Mouse (Mus musculus) layer of hippocampus, postnatal 25 days (tissue): ENCODE results near the gene Hcn2. TPM values are rescaled to one million over a fixed set of nuclear protein-coding genes. Genes with fewer than 3 reads are reported as not detected.

Experiments
- DNase-seq, 2 experiments: peaks; one replicate each; pipeline ENCODE4 v3.0.0; 2022; ENCODE audit warnings: mixed read lengths in 2 of 2, low spot score in 1 of 2; ENCODE audit errors: extremely low spot score in 1 of 2
- total RNA-seq, 2 experiments: library from RNA; stranded (reverse); gene quantifications; 2 replicates each; pipeline ENCODE4 v1.2.3; 2021

Hcn2 gene
- total RNA-seq = 100 to 1,000 TPM; 108 to 110 TPM

- no peak for DNase-seq
These were observed at the start of gene Hcn2 for GRCm38 (mm10) chr10:79716254-79716987. TSS of gene Hcn2 (plus strand) at chr10:79716634.

DNA sequence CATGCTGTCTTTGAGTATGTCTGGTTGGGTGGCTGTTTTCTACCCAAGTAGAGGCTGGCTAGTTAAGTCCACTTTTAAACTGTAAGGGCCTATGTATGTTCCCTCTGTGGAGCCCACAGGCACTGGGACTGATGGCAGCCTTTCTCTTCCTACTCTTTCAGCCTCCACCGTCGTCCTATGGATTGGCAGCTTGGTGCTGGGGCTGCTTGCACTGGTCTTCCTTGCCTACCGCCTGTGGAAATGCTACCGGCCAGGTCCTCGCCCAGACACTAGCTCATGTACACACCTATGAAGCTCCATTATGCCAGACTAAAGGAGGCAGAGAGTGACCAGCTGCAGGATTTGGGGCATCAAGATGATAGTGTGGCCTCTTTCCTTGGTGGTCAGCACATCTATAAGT lies 48.4 kb upstream of the Hcn2 start:
- no peak for DNase-seq

DNA sequence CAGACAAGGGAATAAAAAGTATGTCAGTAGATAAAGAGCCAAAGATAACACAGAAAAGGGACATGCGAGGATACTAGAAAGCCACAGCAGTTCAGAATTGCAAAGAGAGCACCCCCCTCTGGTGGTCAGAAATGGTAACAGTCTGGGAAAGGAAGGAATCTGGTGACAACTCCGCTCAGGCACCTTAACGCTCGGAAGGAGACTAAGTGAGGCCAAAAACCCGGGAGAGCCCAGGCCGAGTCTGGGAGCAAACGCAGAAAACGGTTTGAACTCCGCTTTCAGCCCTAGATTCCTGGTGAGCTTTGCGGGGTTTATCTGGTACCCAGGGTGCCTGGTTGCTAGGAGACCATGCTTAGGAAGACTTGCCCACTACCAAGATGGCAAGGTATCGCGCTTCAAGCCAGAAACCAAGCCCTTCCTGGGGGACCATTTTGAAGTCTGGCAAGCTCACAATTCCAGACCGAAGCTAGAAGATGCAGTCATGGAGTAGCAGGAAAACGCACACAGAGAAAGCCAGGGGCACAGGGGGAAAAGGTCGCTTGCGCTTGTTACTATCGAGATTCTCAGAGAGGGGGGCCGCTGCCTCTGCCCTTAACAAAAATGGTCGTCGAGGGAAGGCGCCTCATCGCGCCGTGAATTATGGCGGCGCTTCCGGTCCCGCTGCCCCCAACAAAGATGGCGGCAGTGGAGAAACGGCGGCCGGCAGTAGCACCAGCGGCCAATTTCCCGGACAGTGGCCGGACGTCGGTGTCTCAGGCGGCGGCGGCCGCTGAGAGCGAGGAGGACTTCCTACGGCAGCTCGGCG lies 47.5 kb upstream of the Hcn2 start, which contains the start of gene Tpgs1:
TSS of gene Tpgs1 (plus strand) at position 599 of the 805 bp plus-strand sequence.
- peak; percentile 82 to 95 for DNase-seq

GRCm38 (mm10) chr10:79669576-79670057 lies 46.8 kb upstream of the Hcn2 start:
- peak; percentile 72 to 85 for DNase-seq

GRCm38 (mm10) chr10:79670071-79670888 lies 46.2 kb upstream of the Hcn2 start:
- no peak for DNase-seq

DNA sequence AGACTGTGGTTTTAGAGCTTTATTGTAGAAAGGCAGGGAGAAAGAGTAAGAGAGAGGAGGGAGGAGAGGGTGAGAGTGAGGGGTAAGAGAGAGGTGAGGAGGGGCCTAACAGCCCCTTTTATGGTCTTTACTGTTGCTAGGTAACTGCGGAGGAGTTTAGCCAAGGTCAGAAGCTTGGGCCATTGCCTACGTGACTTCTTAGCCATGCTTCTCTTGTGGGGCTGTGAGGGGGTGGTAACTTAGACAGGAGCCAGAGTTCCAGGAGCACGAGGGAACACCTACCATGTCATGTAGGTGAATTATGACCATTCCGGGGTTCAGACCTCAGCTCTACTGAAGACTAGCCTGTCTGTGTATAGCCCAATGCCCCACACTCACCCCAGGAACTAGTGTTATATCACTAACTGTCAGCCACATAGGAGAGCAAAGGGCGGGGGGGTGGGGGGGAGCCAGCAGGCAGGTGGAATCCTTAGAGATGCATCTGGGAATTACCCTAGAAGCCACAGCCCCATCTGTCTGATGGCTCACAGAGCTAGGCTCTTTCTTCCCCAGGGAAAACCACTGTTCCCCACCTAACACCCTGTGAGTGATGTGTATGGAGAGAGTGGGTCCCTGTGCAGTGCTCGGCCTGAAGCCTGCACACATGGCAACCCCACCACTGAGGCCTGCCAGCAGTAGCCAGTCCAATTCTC lies 44.9 kb upstream of the Hcn2 start:
- DNase-seq = no peak

DNA sequence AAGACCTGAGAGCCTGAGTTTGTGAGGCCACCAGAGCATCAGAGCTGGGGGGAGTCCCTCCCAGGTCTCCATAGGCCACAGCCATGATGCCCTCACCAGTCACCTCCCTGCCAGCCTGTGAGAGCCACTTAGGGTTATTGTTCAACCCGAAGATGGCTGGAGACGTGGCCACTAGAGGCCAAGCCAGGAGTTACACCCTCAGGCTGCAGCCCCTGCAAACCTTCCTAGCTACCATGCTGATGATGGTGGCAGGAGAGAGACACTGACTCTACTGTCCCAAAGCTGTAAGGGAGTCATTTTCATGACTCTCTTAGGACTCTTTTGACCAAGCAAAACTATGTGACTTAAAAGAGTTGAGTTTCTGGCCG lies 44.4 kb upstream of the Hcn2 start:
- DNase-seq = no peak

DNA sequence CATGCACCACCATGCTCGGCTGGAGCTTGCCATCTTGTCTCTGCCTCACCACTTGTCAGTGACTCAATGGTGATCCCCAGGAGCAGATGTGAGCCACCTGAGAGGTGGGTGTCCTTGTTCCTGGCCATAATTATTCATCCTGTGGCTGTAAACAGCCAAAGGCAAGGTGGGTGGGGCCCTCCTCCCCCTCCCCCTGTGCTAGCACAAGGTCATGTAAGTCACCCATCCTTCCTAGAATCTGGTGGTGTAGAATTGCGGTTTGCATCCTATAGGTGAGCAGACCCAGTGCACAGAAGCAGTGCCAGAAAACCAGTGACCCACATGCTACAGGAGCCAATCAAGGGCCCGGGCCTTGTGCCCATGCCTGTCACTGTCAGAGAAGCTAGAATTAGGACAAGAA lies 43.4 kb upstream of the Hcn2 start:
- no peak for DNase-seq

- DNase-seq = no peak
These were observed 40.9 kb upstream of the Hcn2 start for GRCm38 (mm10) chr10:79675346-79676035.

DNA sequence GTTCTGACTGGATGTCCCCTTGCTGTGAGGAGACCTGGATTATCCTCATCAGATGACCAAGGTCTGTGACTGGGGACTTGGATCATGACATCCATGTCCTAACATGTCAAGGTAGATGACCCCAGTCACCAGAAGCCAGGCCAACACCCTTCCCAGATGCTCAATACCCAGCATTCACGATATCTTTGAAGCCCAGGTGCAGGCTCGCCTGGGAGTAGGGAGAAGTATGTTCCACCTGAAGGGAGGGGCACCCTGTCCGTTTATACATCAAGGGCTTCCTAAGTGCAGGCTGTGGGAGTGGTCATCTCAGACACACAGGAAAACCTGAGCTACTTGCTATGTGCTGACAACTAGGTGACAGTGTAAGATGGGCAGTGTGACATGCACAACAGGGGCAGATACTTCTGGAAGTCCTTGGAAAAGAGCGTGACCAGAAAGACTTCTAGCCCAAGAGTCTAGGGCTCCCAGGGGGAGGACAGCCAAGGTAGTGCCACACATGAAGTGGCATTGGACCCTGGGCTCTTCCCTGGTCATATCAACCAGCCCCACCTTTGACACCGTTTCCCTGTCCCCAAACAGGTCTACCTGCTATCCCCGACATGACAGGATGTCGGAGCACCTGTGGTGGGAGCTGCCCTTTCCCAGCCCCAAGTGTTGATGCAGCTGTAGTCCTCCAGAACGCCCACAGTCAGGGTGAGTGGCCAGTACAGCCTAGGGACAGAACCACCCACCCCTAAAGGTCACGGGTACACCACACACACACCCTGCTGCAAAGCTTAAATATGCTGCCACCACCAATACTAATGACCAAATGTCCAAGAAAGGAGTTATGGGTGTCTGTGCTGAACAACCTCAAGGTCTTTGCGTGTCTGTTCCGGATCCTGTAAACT lies 35.6 kb upstream of the Hcn2 start:
- no peak for DNase-seq

- DNase-seq = peak; percentile 97
These were observed 34.7 kb upstream of the Hcn2 start, which contains the start of gene Cdc34 for GRCm38 (mm10) chr10:79681591-79682245. TSS of gene Cdc34 (plus strand) at chr10:79682195.

DNA sequence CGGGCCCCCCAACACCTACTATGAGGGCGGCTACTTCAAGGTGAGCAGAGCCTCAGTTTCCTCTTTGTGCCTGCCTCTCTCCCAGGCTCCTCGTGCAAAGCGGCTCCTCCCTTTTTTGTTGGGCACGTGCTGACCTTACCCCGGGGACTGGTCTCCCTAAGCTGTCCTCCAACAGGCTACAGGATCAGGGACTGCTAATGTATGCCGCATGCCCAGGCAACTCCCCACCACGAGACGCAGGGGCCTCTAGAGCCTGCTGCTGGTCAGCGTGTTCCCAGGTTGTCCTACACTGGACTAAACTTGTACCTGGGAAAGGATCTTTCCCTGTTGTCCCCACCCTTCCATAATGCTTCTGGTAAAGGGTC lies 33.9 kb upstream of the Hcn2 start:
- no peak for DNase-seq

GRCm38 (mm10) chr10:79682916-79683582 lies 33.4 kb upstream of the Hcn2 start:
- peak in 1 of 2 experiments; percentile 61 for DNase-seq

DNA sequence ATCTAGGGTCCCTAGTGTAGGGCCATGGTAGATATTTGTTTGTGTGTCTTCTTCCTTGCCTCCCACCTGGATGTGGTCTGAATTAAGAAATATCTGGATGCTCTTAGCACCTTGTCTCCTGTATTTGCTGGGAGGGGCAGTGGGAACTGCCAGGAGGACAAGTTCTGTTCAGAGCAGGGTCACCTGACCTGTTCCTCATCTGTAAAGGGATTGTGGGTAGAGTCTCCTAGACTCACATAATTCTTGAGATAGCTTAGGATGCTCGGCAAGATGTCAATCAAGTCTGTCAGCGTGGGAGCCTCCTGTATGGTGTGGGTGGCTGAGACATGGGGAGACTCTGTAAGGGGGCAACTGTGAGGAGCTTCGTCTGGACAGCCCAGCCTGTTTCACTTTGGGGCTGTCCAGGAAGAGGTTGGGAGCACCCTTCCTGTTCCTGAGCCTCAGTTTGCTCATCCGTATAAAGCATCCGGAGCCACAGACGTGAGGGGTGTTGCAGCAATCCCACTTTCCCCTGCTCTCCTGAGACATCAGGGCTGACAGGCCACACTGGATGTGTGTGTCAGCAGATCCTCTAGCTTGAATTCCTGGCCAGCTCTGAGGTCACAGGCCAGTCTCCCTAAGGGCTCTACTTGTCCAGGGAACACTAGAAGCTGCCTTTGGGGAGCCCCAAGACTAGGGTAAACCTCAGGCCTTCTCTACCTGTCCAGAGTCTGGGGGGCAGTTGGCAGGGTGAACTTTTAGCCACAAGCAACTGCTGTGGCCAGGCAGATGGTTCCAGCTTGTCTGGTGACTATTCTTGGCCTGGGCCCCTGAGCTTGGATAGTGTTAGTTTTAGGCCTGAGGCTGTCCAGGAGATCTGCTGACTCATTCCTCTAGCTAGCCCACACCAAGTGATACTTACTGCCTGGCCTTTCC lies 32.5 kb upstream of the Hcn2 start:
- no peak for DNase-seq

DNA sequence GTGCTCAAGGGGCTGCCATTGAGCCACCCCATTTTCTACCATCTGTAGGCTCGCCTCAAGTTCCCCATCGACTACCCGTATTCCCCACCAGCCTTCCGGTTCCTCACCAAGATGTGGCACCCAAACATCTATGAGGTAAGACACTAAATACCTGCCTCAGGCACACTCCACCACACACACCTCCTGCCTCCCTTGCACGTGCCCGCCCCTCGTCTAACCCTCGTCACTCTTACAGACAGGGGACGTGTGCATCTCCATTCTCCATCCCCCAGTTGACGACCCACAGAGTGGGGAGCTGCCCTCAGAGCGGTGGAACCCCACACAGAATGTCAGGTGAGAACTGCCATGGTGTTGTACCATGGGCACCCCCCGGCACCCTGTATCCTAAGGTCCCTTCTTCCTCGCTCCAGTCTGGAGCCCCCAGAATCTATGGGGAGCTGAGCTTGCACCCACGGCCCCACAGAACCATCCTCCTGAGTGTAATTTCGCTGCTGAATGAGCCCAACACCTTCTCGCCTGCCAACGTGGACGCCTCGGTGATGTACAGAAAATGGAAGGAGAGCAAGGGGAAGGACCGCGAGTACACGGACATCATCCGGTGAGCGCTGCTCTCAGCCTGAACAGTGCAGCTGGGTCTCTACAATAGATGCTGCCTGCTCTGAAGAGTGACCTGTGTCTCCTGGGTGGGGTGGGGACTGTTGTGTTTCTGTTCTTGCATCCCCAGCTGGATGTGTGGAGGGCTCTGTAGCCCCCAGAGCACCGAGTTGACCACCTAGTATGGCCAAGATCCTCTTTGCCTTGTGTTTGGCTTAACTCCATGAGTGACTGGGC lies 31.4 kb upstream of the Hcn2 start:
- no peak for DNase-seq

DNA sequence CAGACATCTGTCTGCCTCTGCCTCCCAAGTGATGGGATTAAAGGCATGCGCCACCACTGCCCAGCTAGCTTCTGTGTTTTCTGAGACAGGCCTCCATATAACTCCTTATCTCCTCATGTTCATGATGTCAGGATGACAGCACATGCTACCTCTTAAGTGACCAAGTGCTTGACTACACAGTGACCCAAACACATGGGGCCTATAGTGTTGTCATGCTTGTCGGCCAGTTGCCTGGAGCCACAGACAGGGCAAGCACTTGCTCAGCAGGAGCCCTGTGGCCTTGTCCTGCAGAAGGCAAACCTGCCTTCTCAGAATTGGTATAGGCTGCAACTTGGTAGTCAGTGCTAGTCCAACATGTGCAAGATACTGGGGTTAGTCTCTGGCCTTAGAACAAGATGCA lies 30.2 kb upstream of the Hcn2 start:
- no peak for DNase-seq
